Mouse (Mus musculus) CH12.LX (cell line): ENCODE results near the gene Tmem189. TPM values are rescaled to one million over a fixed set of nuclear protein-coding genes. Genes with fewer than 3 reads are reported as not detected.

Experiments
- DNase-seq: peaks from one replicate; pipeline ENCODE4 v3.0.0-alpha.2; 2013; ENCODE audit errors: extremely low read depth
- H3K27ac ChIP-seq: 2 replicates; pipeline ENCODE4 v1.5.1; 2012; ENCODE audit warnings: low read depth, mild to moderate bottlenecking, control low read depth, moderate library complexity; ENCODE audit not compliant: insufficient read depth
- H3K27me3 ChIP-seq: replicated peaks from 2 replicates; pipeline ENCODE3; 2012; ENCODE audit warnings: inconsistent platforms
- H3K36me3 ChIP-seq, 2 experiments: replicated peaks in 1 of 2; 2 replicates each; pipeline versions ENCODE3 to v1.6.1; 2012; ENCODE audit warnings: inconsistent platforms in 1 of 2, low read length in 1 of 2, mild to moderate bottlenecking in 1 of 2, mixed read lengths in 1 of 2, moderate library complexity in 1 of 2; ENCODE audit not compliant: control insufficient read depth in 1 of 2, insufficient read depth in 1 of 2
- H3K4me1 ChIP-seq, 2 experiments: 2 replicates each; pipeline ENCODE4 v1.6.1; 2012; ENCODE audit warnings: inconsistent platforms in 1 of 2, moderate library complexity in 1 of 2; ENCODE audit not compliant: insufficient read depth in 2 of 2, control insufficient read depth in 1 of 2
- H3K4me2 ChIP-seq: 2 replicates; pipeline ENCODE4 v1.6.1; 2012; ENCODE audit warnings: low read depth, mild to moderate bottlenecking, control low read depth; ENCODE audit not compliant: poor library complexity, insufficient read depth, severe bottlenecking
- H3K4me3 ChIP-seq, 3 experiments: fragments of 150-350 bp in 1 of 3; sonication (generic) in 1 of 3; replicated peaks in 1 of 3; 2 replicates each; pipeline versions ENCODE3 to v1.5.1; 2011 to 2012; ENCODE audit warnings: low read depth in 2 of 3, low read length in 2 of 3, mild to moderate bottlenecking in 2 of 3, moderate library complexity in 2 of 3, control low read depth in 1 of 3, improper control_type of control experiment in 1 of 3, inconsistent platforms in 1 of 3, mixed read lengths in 1 of 3; ENCODE audit not compliant: poor library complexity in 1 of 3
- H3K79me2 ChIP-seq: replicated peaks from 2 replicates; pipeline ENCODE4 v1.6.1; 2012; ENCODE audit warnings: mild to moderate bottlenecking, moderate library complexity; ENCODE audit not compliant: control insufficient read depth, poor library complexity, insufficient read depth, severe bottlenecking; ENCODE audit errors: extremely low read depth
- H3K9ac ChIP-seq: 2 replicates; pipeline ENCODE4 v1.6.1; 2012; ENCODE audit warnings: low read depth, mild to moderate bottlenecking, control low read depth, moderate library complexity; ENCODE audit not compliant: insufficient read depth
- H3K9me3 ChIP-seq: replicated peaks from 2 replicates; pipeline ENCODE3; 2012; ENCODE audit warnings: low read length, inconsistent platforms, mixed read lengths
- CTCF ChIP-seq, 2 experiments: IDR thresholded peaks in 1 of 2; conservative IDR thresholded peaks in 1 of 2; 2 replicates each; pipeline ENCODE4 v1.5.1; 2011 to 2012; ENCODE audit warnings: low read depth in 2 of 2, low read length in 2 of 2, improper control_type of control experiment in 1 of 2, inconsistent platforms in 1 of 2, mild to moderate bottlenecking in 1 of 2, moderate library complexity in 1 of 2
- EP300 ChIP-seq: IDR thresholded peaks from 2 replicates; pipeline ENCODE4 v1.6.1; 2011; ENCODE audit warnings: low read length, improper control_type of control experiment
- ETS1 ChIP-seq: conservative IDR thresholded peaks from 2 replicates; pipeline ENCODE4 v1.6.1; 2012; ENCODE audit warnings: low read depth, mild to moderate bottlenecking, inconsistent platforms, low read length, improper control_type of control experiment, moderate library complexity
- IRF4 ChIP-seq: IDR thresholded peaks from 2 replicates; pipeline ENCODE4 v1.6.1; 2014; ENCODE audit warnings: low read depth, mild to moderate bottlenecking, inconsistent platforms, low read length, improper control_type of control experiment
- MAX ChIP-seq: IDR thresholded peaks from 2 replicates; pipeline ENCODE4 v1.6.1; 2011; ENCODE audit warnings: low read length, improper control_type of control experiment
- MEF2A ChIP-seq: IDR thresholded peaks from 2 replicates; pipeline ENCODE4 v1.6.1; 2014; ENCODE audit warnings: low read depth, mild to moderate bottlenecking, inconsistent platforms, low read length, improper control_type of control experiment, borderline replicate concordance
- POLR2A ChIP-seq: IDR thresholded peaks from 2 replicates; pipeline ENCODE4 v1.6.1; 2011; ENCODE audit warnings: low read depth, mild to moderate bottlenecking, improper control_type of control experiment, low read length
- POLR2AphosphoS2 ChIP-seq: IDR thresholded peaks from 2 replicates; pipeline ENCODE4 v1.6.1; 2011; ENCODE audit warnings: low read depth, low read length, improper control_type of control experiment
- RAD21 ChIP-seq: IDR thresholded peaks from 2 replicates; pipeline ENCODE4 v1.6.1; 2011; ENCODE audit warnings: low read depth, mild to moderate bottlenecking, low read length, improper control_type of control experiment, moderate library complexity
- SMC3 ChIP-seq: IDR thresholded peaks from 2 replicates; pipeline ENCODE4 v1.6.1; 2011; ENCODE audit warnings: low read depth, low read length, improper control_type of control experiment
- USF2 ChIP-seq: conservative IDR thresholded peaks from 2 replicates; pipeline ENCODE4 v1.6.1; 2011; ENCODE audit warnings: low read depth, low read length, improper control_type of control experiment
- ZC3H11A ChIP-seq: IDR thresholded peaks from 2 replicates; pipeline ENCODE4 v1.6.1; 2012; ENCODE audit warnings: low read depth, mild to moderate bottlenecking, inconsistent platforms, low read length, improper control_type of control experiment
- ZMIZ1 ChIP-seq: IDR thresholded peaks from 2 replicates; pipeline ENCODE4 v1.6.1; 2012; ENCODE audit warnings: low read depth, mild to moderate bottlenecking, inconsistent platforms, low read length, improper control_type of control experiment
- ZNF384 ChIP-seq: IDR thresholded peaks from 2 replicates; pipeline ENCODE4 v1.6.1; 2012; ENCODE audit warnings: low read depth, low read length, improper control_type of control experiment, inconsistent platforms
- dilution Hi-C: fragments of 300-500 bp; cut with MboI; formaldehyde crosslinking; loops from 2 replicates; pipeline ENCODE4 v1.14.3; 2020; ENCODE audit warnings: low sequenced_read_pairs; ENCODE audit not compliant: extremely low pct_unique_long_range_greater_than_20kb, extremely low pct_ligation_motif_present
- in situ Hi-C: fragments of 300-500 bp; cut with MboI; formaldehyde crosslinking; loops from 3 replicates; pipeline ENCODE4 v1.14.3; 2019; ENCODE audit warnings: low sequenced_read_pairs, low pct_ligation_motif_present, low pct_unique_long_range_greater_than_20kb, mixed read lengths
- polyA plus RNA-seq: library from polyadenylated mRNA; unstranded; fragments of >175 nt; gene quantifications from 2 replicates; pipeline ENCODE4 v1.2.1, GENCODE M21; 2012; ENCODE audit warnings: low read depth; ENCODE audit not compliant: insufficient read length
- total RNA-seq, 2 experiments: library from RNA; depleted of rRNA; stranded (reverse); fragments of 300-350 nt in 1 of 2; fragments of >200 nt in 1 of 2; gene quantifications; 2 replicates each; pipeline ENCODE4 v1.2.3; 2012 to 2014

The Tmem189 gene
- total and polyA plus RNA-seq, 3 experiments: 27.9 to 30.9 (median 29.5) TPM

DNA sequence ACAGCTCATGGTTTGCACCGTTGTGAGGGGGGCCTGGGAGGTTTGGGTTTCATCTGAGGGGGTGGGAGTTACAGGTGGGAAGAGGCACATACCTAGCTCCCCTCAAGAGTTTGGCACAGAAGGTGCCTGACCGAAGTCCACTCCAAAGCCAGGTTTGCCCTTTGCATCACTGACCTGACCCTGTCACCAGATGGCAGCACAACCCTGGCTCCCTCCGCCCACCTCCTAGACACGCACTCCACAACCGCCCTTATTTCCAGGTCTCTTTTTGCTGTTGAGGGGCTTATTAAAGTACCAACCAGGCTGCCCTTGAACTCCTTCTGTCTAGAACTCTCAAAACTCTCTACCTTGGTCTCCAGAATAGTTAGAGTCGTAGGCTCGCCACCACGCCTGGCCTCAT is 48.3 kb downstream of the Tmem189 start:
- H3K4me1 ChIP-seq: peaks cover 3 to 6% of the 10 kb centered on the region in 2 experiments
- H3K9me3 ChIP-seq: no peaks in the 10 kb centered on the region
- H3K4me2 ChIP-seq: no peak overlapping the region
- no peak overlapping the region for H3K9ac ChIP-seq
- no peak for DNase-seq
- TF ChIP-seq POLR2AphosphoS2: peak; percentile 20; the same call in 1 of the 2 replicates
- TF ChIP-seq CTCF (conservative IDR thresholded peaks at IDR 0.05 in 1 of 2, IDR thresholded peaks at IDR 0.05 in 1 of 2; ENCODE audit: low read depth in 2 of 2, low read length in 2 of 2): peak; percentile 24 to 92; a peak in 2 of 4 replicates
- peak; percentile 95 for TF ChIP-seq SMC3
- no peak for TF ChIP-seq POLR2A
- TF ChIP-seq RAD21: peak; percentile 89
- TF ChIP-seq MEF2A: no peak
- no peak for TF ChIP-seq USF2
- TF ChIP-seq ZC3H11A: peak; percentile 76
- TF ChIP-seq, all 38 proteins: peak for 5
- H3K36me3 ChIP-seq: peaks cover 24 to 37% of the 10 kb centered on the region in 2 experiments
- in situ Hi-C loops (loop anchor here (5.0 kb wide), 1 partner anchor 36 kb away; no protein-coding TSS in a partner anchor), dilution Hi-C loops (no loop called here)
- no peak overlapping the region for H3K4me3 ChIP-seq
- no peaks in the 10 kb centered on the region for H3K79me2 ChIP-seq
- H3K27ac ChIP-seq: no peak overlapping the region
- H3K27me3 ChIP-seq: no peaks in the 10 kb centered on the region

DNA sequence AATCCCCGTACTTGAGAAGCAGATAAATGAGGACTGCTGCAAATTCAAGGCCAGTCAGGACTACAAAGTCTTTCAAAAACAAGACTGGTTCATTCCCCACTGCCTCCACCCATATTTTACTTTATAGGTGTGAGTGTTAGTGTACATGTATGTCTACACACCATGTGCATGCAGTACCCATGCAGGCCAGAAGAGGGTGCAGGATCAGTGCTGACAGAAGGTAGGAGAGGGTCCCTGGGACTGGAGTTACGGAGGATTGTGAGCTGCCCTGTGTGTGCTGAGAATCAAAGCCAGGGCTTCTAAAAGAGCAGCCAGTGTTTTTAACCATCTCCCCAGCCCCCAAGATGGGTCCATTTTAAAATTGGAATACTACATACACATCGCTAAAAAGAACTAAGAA is 49.3 kb downstream of the Tmem189 start:
- Histone ChIP-seq H3K4me2 (no peak overlapping the region), H3K9ac (no peak overlapping the region), H3K4me3 (no peak overlapping the region), H3K79me2 (no peaks in the 10 kb centered on the region), H3K36me3 (peaks cover 16 to 27% of the 10 kb centered on the region in 2 experiments), H3K27ac (no peak overlapping the region), H3K9me3 (peaks cover 3% of the 10 kb centered on the region), H3K4me1 (peaks cover 3 to 6% of the 10 kb centered on the region in 2 experiments), H3K27me3 (no peaks in the 10 kb centered on the region)
- TF ChIP-seq CTCF (conservative IDR thresholded peaks at IDR 0.05 in 1 of 2, IDR thresholded peaks at IDR 0.05 in 1 of 2; ENCODE audit: low read depth in 2 of 2, low read length in 2 of 2): peak; percentile 55 to 63
- peak; percentile 46 for TF ChIP-seq SMC3
- TF ChIP-seq RAD21: peak; percentile 27
- TF ChIP-seq IRF4: no peak
- TF ChIP-seq ZMIZ1: no peak
- no peak for TF ChIP-seq MEF2A
- dilution Hi-C loops (no loop called here), in situ Hi-C loops (loop anchor here (5.0 kb wide), 1 partner anchor 37 kb away; no protein-coding TSS in a partner anchor)
- no peak for DNase-seq

DNA sequence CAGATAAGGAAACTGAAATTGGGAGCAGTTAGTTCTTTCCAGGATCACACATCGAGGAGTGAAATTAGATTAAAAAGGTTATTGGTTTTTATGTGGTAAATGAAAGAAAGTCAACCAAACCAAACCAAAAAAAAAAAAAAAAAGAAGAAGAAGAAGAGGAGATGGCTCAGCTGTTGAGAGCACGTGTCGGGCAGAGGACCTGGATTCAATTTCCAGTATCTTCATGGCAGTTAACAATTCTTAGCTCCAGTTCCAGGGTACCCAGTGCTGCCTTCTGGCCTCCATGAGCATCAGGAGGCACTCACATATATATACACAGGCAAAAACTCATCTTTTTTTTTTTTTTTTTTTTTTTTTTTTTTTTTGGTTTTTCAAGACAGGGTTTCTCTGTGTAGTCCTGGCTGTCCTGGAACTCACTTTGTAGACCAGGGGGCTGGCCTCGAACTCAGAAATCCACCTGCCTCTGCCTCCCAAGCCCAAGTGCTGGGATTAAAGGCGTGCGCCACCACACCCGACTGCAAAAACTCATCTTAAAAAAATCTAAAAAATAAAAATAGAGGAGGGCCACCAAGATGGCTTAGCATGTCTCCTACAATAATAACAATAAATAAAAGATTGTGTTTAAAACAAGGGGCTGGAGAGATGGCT is 54.6 kb downstream of the Tmem189 start:
- Histone ChIP-seq H3K36me3 (no peaks in the 10 kb centered on the region), H3K4me3 (peak overlapping the region in 1 of 3 experiments; percentile 42)
- dilution Hi-C loops: no loop called here
- TF ChIP-seq EP300: 0 out of 2 replicates have a peak, but pooled peaks have one; percentile 40
- no peak for TF ChIP-seq MAX
- TF ChIP-seq ETS1: no peak
- peak; percentile 70 for TF ChIP-seq ZNF384
- TF ChIP-seq, all 38 proteins: peak for 2
- no peak overlapping the region for H3K9ac ChIP-seq
- H3K9me3 ChIP-seq: peaks cover 3% of the 10 kb centered on the region
- no peak for DNase-seq
- peak overlapping the region; percentile 55; the same call in 1 of the 2 replicates for H3K4me2 ChIP-seq
- peaks cover 11 to 30% of the 10 kb centered on the region in 2 experiments for H3K4me1 ChIP-seq
- no peaks in the 10 kb centered on the region for H3K27me3 ChIP-seq
- H3K27ac ChIP-seq: no peak overlapping the region
- H3K79me2 ChIP-seq: peaks cover 15% of the 10 kb centered on the region
- in situ Hi-C loops: no loop called here
